Mouse (Mus musculus) spleen, adult 2 months (tissue): ENCODE measurements around the gene Zbtb12.

ENCODE experiments used
- CTCF ChIP-seq: fragments of 200-500 bp; IDR thresholded peaks from 2 replicates; pipeline ENCODE4 v1.5.1; 2011; ENCODE audit warnings: mild to moderate bottlenecking, inconsistent platforms; ENCODE audit not compliant: insufficient read depth, insufficient read length, insufficient replicate concordance; ENCODE audit errors: extremely low read depth
- POLR2A ChIP-seq: fragments of 200-500 bp; IDR thresholded peaks from 2 replicates; pipeline ENCODE4 v1.6.1; 2011; ENCODE audit warnings: low read depth, low read length, inconsistent platforms

DNA sequence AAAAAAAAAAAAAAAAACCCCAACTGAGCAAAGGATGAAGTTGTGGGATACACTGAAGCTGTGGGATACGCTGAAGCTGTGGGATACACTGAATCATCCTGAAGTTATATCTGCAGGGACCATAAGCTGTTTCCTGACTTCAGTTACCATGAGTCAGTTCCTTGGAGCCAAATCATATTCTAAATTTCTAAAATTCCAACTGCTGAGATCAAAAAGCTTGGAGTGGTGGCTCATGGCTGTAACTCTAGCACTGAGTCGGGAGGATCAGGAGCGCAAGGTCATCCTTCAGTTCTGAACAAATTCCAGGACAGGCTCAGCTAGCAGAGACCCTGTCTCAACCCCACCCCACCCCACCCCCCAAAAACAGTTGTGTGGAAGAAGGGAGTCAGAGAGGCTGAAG lies 6.3 kb downstream of the Zbtb12 start:
- TF ChIP-seq CTCF (no peak), POLR2A (no peak)
